Mouse (Mus musculus) frontal cortex, postnatal 36 days (tissue): ENCODE results near the gene Pmel.

Experiments used
- DNase-seq, 2 experiments: peaks; one replicate each; pipeline ENCODE4 v3.0.0; 2022; ENCODE audit warnings: low spot score in 2 of 2

The Pmel gene

GRCm38 (mm10) chr10:128748252-128748864 is 44.4 kb downstream of the Pmel start:
- peak; percentile 73 to 78 for DNase-seq
